Mouse (Mus musculus) 416B (cell line): Measurements from ENCODE around the gene Cdk7.
"Not testable (repeated sequence)": the region's sequence is repeated elsewhere in the genome, so short reads cannot be mapped to it uniquely, and the experiment has no call there.

Experiments
- DNase-seq: peaks from one replicate; pipeline ENCODE4 v3.0.0; 2011; ENCODE audit warnings: low read depth

The Cdk7 gene

DNA sequence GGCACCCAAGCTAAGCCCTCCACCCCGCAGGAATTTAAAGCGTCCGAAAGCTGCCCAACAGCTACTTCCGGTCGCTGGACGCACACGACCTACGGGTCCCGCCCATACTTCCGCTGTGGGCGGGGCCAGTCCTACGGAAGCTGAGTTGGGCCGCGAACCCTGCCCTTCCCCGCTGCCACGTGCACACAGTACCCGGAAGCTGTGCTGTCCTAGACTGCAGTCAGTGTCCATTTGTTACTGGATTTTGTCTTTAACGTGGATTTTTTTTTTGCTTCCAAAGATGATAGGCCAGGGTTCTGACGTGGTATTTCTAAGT lies at the start of gene Cdk7:
Cdk7 (minus strand) TSS at position 79 of the 316 bp plus-strand sequence.
- peak; percentile 98 for DNase-seq

DNA sequence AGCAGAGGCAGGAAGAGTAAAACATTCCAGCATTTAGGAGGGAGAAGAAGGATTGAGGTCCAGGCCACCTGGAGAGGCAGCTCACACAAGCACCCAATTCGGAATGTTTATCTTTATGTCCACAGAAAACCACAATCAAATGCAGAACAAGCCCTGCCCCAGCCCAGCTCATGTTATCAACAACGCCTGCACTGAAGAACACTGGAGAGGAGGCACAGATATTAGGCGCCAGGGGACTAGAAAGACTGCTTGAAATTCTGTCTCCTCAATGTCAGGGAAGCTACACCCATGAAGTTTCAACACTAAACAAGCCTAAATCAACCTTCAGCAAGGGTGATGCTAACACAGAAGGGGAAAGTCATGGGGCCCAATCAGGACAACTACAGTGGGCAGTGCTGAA lies 46.8 kb upstream of the Cdk7 start:
- DNase-seq, result peak; percentile 14

DNA sequence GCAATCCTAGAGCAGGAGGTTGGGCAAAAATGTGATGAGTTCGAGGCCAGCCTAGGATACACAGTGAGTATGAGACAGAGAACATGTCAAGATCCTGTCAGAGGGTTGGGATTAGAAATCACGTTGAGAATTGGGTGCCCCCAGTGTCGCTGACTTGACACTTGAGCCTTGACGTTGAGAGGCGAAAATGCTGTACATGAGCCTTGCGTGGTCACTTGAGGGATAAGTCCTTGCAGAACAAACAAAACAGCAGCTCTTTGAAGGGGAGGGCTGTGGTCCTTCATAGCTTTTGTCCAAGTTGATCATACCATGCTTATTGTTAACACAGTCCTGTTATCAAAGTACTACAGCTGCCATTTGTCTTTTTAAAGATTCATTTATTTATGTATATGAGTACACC lies 46.0 kb upstream of the Cdk7 start:
- peak; percentile 19 for DNase-seq

DNA sequence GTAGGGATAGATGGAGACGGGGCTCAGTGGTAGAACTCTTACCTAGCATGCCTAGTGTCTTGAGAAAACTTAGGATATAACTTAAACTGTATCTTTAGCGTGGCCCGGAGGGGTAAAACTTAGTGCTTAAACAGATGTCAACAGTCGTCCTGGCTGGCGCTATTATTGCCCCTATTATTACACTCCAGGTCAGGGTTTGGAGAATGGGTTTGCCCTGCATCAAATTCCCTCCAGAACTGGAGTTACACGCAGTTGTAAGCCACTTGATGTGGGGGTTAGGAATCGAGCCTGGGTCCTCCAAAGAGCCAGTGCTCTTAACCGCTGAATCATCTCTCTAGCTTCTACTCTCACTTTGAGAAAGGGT lies 45.3 kb upstream of the Cdk7 start:
- no peak for DNase-seq

DNA sequence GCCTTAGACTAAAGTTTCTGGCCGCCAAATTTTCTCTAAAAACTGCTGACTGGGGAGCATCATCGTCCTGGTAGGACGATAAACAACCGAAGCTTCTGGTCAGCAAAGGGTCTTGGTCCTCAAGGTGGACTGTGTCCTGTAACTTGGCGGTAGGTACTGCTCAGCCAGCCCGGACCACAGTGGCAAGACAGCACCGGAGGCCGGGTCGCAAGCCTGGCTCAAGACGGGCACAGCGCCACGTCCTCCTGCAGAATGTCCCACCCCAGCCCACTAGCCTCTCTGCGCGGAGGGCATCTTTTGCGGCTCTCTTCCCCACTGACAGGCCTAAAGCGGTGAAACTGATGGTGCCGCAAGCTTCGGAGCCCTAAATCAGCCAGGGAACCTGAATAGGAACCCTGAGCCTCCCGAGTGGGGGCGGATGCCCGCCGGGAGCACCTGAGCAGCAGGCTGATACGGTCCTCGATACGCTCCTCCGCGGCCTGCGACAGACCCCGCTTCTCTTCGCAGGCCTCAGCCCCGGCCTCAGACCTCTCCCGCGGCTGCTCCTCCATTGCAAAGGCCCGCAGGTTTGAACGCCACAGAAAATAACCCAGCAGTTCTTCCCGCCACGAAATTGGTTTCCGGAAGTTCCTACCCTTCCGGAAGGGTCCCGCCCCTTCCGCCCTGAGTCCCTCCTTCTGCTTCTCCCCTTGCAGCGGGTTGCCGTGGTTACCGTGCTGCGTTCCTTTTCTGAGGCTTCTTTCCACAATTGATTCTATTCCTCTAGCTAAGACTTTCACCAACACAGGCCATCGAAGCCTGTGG lies 44.7 kb upstream of the Cdk7 start, which contains the start of gene Cenph:
Cenph (minus strand) TSS at position 648 of the 804 bp plus-strand sequence.
- peak; percentile 91 for DNase-seq

DNA sequence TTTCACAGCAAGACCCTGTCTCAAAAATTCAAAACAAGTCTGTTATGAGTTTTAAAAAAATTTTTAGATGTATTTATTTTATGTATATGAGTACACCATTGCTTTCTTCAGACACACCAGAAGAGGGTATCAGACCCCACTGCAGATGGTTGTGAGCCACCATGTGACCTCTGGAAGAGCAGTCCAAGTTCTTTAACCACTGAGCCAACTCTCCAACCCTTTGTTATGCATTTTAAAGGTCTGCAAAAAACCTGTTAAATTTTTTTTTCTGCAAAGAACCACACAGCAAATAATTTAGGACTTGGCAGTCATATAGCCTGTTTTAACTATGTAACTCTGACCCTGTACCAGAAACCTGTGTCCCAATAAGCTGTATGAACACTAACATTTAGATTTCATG lies 44.0 kb upstream of the Cdk7 start:
- DNase-seq, result peak; percentile 47

DNA sequence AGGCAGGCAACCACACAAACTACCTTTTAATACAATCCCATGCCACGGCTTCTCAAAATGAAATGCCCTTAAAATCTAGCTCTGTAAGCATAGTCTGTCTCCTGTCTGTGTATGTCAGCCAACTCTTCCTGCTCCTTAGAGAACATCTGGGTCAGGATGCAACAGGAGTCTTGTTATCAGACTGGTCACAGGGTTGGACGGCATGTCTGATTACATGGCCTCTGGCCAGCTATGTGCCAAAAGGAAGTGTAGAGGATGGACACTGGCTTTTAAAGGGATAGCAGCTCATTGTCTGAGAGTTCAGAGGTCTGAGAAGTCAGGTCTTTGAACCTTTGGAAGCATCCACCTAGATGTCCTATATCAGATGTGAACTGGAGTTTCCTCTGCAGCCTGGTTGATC lies 24.6 kb upstream of the Cdk7 start:
- DNase-seq, result peak; percentile 35

DNA sequence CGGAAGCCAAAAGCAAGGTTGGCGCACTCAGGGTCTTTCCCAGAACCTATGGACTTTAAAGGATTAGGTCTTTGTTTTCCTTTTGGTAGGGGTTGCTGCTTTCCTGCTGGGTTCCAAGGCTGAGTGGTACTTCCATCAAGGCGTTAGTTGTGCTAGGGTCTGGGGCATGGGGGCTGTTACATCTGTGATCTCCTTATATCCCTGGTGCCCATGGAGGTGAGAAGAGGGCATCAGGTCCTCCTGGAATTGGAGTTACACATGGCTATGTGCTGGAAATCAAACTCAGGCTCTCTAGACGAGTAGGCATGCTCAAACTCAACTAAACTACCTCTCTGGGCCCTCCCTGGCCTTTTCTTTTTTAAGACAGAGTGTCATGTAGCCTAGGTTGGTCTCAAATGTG lies 23.4 kb upstream of the Cdk7 start:
- no peak for DNase-seq

DNA sequence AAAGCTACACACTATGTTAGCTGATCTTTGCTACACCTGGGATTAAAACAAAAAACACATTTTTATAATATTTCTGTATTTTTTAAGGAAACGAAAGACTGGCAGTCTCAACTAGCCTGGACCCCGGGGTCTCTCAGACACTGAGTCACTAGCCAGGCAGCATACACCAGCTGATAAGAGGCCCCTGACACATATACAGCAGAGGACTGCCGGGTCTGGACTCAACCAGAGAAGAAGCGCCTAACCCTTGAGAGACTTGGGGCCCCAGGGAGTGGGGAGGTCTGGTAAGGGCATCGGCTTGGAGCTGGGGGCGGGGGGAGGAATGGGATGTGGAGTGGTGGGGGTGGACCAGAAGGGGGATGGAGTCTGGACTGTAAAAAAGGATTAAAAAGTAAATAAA lies 22.3 kb upstream of the Cdk7 start:
- DNase-seq, result no peak

DNA sequence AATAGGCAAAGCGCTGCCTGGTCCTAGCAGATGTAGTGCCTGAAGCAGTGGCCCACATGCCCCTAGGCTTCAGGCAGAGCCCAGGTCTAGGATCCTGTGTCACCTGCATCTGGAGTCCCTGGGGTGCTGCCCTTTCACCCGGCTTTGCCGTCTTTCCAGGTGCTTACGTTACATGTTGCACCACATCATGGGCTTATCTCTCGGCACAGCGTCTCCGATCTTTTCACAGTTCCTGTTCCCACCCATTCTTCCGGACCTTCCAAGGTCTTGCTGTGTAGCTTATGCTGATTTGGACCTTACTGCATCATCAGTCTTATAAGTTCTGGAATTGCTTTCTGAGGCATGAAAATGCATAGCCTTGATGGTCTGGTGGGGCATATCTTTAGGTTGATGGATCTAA lies 21.8 kb upstream of the Cdk7 start:
- no peak for DNase-seq

DNA sequence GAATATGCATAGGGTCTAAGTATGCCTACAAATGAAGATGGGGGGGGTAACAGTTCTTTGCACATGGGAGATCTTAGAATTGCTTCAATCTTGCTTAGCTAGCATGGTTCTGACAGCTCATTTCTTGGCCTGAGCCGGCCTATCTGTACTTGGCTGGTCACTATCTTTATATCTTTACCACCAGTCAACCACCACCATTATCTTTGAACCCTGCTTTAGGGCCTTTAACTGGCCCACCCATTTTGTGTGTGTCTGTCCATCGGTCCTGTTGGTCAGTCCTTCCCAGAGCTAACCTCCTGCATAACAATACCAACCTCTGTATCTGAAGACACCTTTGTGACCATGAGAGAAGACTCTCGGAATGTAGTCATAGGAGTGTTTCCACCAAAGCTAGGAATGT lies 20.7 kb upstream of the Cdk7 start:
- peak; percentile 38 for DNase-seq

DNA sequence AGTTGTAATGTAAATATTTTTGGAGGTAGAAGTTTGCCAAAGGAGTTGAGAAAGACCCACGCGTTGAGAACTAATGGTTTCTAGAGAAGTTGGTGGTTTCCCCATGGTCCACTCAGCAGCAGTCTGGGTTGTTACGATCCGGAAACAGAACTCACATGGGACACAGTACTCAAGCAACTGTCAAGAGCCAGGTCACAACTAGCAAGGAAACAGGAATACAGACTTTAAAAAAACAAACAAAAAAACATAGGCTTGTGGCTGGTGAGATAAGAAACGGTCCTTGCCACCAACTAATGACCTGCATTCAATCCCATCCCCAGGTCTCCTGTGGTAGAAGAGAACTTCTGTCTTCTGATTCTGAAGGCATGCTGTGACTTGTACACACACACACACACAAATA lies 20.1 kb upstream of the Cdk7 start:
- DNase-seq, result peak; percentile 75

DNA sequence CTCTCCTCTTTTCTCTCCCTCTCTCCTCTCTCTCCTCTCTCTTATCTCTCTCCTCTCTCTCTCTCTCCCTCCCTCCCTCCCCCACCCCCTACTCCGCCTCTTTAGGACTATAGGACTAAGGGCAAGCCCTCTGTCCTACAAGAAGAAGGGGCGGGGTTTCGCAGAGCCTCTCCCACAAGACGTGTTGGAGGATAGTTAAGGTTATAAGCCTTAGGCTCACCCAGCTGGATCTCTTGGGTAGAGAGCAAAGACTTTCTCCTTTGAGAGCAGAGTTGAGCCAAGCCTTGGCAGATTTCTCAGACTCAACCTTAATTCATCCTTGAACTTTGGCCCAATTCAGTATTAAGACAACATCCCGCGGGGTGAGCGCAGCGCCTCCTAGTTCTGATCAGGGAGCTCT lies 17.9 kb upstream of the Cdk7 start:
- no peak for DNase-seq

DNA sequence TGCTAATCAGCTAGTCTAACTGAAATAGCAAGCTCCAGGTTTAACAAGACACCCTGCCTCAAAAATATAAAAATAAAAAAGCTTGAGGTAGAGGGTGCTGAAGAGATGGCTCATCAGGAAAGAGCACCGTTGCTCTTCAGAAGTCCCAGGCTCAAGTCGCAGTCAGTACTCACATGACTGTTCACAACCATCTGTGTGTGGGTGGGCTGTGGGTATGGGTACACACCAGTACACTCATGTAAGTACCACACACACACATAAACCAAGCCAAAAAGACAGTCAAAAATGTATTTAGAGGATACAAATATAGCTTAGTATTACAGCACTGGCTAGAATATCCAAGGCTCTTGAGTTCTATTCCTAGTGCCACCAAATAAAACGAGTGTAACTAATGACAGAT lies 15.4 kb upstream of the Cdk7 start:
- no peak for DNase-seq

DNA sequence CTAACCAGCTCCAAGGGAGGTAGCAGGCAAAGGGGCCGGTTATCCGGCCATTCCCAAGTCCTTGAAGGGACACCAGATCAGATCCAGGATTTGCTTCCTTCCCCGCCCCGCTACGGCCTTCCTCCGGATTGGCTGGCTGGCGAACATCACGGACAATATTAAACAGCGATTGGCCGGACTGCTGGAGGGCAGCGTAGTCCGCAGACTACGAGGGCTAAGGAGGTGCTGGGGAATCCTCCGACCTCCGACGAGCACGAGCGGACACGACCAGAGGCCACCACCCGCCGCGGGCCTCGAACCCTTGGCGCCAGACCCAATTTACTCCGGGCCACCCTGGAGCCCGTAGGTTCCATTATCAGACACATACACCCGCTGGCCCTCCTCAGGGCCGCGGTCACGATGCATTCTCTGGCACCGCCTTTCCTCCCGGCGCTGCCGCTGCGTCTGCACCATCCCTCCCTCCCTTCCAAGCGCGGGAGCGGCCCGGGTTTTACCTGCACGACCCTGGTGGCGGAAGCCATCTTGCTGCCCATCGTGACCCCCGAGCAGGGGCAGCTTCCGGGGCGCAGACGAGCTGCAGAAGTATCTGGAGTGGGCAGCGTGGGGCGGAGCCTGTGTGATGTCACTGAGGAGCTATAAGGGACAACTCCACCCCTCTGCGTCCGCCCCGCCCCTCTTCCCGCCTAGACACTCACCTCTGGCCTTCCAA lies 13.5 kb upstream of the Cdk7 start, which contains the start of gene Mrps36:
Mrps36 (minus strand) TSS at position 624 of the 709 bp plus-strand sequence.
- DNase-seq, result peak; percentile 94

DNA sequence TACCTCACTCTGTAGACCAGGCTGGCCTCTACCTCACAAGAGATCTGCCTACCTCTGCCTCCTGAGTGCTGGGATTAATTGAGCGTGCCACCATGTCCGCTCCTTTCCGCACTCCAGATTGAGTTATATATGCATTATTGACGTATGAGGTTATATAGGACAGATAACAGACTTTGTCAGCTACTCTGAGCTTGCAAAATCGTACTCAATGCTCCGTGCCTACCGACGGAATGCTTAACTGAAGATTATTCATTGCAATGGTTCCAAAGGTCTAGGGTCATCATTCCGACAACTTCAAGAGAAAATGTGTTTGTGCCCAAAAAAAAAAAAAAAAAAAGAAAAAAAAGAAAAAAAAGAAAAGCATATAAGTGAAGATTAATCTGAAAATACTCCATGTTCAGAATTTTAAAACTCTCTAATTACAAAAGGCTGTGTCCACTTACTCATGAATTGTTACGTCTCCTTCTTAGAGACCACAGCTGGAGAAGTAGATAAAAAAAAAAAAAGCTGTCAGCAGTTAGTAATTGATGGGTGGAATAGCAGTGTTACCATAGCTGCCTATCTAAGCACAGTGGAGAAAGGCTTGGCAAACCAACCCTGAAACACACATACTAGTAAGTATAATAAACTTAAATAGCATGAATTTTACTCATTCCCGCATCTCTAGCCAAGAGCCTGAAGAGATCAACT lies 12.8 kb upstream of the Cdk7 start:
- DNase-seq, result no peak

DNA sequence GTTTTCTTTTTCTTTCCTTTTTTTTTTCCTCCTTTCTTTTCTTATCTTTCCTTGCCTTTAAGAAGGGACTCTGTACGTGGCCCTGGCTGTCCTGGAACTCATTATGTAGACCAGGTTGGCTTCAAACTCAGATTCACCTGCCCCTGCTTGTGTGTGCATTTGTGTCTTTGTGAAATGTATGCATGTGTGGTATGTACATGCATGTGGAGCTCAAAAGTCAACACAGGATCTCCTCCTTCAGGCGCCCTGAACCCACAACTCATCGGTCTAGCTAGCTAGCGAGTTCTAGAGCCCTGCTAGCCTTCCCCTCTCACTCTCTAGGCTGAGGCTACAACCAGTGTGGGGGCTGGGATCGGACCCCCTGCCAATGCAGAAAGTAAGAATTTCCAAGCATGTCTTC lies 12.1 kb upstream of the Cdk7 start:
- DNase-seq, result no peak

DNA sequence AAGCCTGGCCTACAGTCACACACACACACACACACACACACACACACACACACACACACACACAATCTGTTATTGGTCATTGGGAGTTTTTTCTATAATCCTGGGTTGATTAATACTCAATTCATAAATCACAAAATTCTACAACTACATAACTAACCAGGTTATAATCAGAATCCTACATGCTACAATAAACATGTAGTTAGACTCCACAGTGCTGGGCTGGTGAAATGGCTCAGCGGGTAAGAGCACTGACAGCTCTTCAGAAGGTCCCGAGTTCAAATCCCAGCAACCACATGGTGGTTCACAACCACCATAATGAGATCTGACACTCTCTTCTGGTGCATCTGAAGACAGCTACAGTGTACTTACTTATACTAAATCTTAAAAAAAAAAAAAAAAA lies 2.0 kb upstream of the Cdk7 start:
- no peak for DNase-seq

DNA sequence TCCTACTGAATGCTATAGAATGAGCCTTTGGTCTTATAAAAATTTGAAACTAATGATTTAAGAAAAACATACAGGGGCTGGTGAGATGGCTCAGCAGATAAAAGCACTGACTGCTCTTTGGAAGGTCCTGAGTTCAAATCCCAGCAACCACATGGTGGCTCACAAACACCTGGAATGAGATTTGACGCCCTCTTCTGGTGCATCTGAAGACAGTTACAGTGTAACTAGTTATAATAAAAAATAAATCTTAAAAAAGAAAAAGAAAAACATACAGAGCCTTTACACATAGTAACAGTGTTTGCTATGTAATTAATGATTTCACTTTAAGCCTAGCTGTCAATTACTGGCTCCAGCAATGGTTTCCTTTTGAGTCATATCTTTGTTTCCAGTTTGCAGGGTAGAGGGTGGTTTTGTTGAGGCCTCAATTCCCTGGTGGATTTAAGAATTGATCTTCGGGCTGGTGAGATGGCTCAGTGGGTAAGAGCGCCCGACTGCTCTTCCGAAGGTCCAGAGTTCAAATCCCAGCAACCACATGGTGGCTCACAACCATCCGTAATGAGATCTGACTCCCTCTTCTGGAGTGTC lies 815 bp upstream of the Cdk7 start:
- not testable (repeated sequence) for DNase-seq

DNA sequence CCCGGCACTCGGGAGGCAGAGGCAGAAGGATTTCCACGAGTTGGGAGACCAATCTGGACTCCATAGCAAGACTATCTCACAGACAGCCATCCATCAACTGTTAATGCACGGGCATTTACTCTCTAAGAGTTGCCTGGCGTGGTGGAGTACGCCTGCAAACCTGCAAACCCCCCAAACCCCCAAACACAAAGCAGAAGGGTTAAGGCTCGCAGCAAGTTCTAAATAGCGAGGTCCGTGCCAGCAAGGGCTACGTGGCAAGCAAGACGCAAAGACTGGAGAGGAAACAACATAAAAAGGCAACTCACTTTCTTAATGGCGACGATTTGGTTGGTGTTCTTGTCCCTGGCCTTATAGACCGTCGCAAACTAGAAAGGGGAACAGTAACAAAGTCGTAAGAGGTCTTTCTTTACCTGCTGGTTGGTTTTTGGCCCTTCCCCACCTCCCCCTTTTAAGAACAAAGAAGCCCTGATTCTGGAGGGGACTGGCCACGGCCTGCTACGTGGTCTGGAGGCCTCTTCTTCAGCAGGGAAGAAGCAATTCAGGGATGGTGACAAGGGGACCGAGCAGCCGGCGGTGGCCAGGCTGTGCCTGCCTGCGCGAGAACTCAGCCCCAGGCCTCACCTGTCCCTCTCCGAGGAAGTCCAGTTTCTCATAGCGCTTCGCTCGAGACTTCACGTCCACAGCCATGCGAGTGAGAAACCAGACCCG lies 432 bp downstream of the Cdk7 start:
- no peak for DNase-seq

DNA sequence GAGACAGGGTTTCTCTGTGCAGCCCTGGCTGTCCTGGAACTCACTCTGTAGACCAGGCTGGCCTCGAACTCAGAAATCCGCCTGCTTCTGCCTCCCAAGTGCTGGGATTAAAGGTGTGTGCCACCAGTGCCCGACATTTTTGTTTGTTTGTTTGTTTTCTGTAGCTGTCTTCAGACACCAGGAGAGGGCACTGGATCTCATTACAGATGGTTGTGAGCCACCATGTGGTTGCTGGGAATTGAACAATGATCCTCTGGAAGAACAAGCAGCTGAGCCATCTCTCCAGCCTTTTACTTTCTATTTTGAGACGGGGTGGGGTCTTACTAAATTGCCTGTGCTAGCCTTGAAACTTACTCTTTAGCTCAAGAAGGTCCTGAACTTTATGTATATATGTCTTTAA lies 2.2 kb downstream of the Cdk7 start:
- DNase-seq, result not testable (repeated sequence)

DNA sequence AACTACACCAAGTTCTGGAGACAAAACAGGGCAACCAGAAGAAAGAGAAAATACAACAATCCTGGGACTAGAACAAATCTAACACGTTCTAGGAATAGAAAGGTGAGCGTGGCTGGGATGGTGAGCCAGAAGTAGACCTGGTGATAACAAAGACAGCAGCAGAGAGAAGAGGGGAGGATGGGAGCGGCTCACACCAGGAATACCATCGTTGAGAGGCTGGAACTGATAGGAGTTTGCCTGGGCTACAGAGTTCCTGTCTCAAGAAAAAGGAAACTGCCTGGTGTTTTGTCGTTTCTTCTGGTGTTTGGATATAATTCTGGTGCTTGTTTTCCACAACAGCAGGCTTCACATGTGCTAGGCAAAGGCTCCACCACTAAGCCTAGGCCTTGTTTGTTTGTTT lies 2.7 kb downstream of the Cdk7 start:
- DNase-seq, result no peak
